Mouse (Mus musculus) bone marrow, adult 2 months (tissue): ENCODE measurements around the gene Hba-x. TPM values are rescaled to one million over a fixed set of nuclear protein-coding genes. Genes with fewer than 3 reads are reported as not detected.
"Not testable (repeated sequence)": the region's sequence is repeated elsewhere in the genome, so short reads cannot be mapped to it uniquely, and the experiment has no call there.

ENCODE experiments used
- H3K27ac ChIP-seq: fragments of 200-500 bp; 2 replicates; pipeline ENCODE4 v1.5.1; 2012; ENCODE audit warnings: low read depth, mild to moderate bottlenecking, control low read depth, inconsistent platforms, low read length; ENCODE audit not compliant: control insufficient read depth, poor library complexity, insufficient read depth
- H3K4me1 ChIP-seq: fragments of 200-500 bp; 2 replicates; pipeline ENCODE4 v1.6.1; 2011; ENCODE audit warnings: low read length; ENCODE audit not compliant: control insufficient read depth, insufficient read depth
- H3K4me3 ChIP-seq: fragments of 200-500 bp; replicated peaks from 2 replicates; pipeline ENCODE3; 2011; ENCODE audit warnings: mild to moderate bottlenecking, low read depth, low read length, control low read depth; ENCODE audit not compliant: control insufficient read depth
- CTCF ChIP-seq: fragments of 200-500 bp; IDR thresholded peaks from 2 replicates; pipeline ENCODE4 v1.5.1; 2011; ENCODE audit warnings: low read length, control low read depth; ENCODE audit not compliant: control insufficient read depth, insufficient read depth
- POLR2A ChIP-seq: fragments of 200-500 bp; IDR thresholded peaks from 2 replicates; pipeline ENCODE4 v1.6.1; 2011; ENCODE audit warnings: low read depth, mild to moderate bottlenecking, control low read depth, low read length, borderline replicate concordance; ENCODE audit not compliant: control insufficient read depth
- WGBS: fragments of 180-500 bp; shearing (Covaris S2); methylation state at CpG from one replicate; pipeline ENCODE4 v1.1.7; 2018; 5-methylcytosine and 5-hydroxymethylcytosine counted together
- polyA plus RNA-seq: library from polyadenylated mRNA; stranded (reverse); fragments of >200 nt; gene quantifications from 2 replicates; pipeline ENCODE4 v1.2.4, GENCODE M21; 2011; ENCODE audit warnings: low replicate concordance; ENCODE audit not compliant: missing spikeins, insufficient read depth, insufficient read length

Hba-x gene
- polyA plus RNA-seq, 1 experiment: 2.6 TPM

DNA sequence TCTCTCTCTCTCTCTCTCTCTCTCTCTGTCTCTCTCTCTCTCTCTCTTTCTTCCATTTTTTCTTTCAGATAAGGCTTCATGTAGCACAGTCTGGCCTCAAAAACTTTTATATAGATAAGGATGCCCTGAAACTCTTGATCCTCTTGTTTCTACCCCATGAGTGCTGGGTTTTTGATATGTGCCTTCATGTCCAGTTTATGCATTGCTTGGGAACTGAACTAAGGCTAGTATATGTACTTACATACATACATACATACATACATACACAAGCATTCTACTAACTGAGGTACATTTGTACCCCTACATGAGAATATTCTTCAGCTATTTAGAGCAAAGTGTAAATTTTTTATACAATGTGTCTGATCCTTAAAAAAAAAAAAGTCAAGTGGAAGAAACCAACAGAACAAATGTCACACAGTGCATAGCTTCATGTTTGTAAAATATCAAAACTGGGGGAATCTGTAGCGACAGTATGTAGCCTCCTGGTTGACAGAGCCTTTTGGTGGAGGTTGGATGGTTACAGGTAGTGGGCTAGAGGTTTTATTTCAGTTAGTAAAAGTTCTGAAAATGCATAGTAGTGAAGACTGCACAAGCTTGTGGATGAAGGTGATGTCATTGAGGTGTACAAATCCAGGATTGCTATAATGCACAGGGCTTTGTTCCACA lies 21.8 kb downstream of the Hba-x start:
- peaks cover 3% of the 10 kb centered on the region; the same call in 1 of the 2 replicates for H3K4me1 ChIP-seq
- TF ChIP-seq POLR2A (no peak), CTCF (no peak)
- WGBS: 93% methylated on average over 1 of the region's 1 CpGs
- no peak overlapping the region; the same call in 1 of the 2 replicates for H3K27ac ChIP-seq
- peak overlapping the region; percentile 39 for H3K4me3 ChIP-seq

DNA sequence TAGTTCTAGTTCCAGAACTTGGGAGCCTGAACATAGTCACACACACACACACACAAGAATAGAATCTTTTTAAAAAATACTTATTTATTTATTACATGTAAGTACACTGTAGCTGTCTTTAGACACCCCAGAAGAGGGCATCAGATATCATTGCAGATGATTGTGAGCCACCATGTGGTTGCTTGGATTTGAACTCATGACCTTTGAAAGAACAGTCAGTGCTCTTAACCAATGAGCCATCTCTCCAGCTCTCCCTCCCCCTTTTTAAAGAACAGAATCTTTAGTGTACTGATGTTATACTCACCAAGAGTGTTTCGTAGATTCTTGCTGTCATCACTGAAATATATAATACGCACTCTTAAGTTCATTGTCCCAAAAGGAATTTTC lies 22.3 kb downstream of the Hba-x start:
- no peak overlapping the region for H3K4me3 ChIP-seq
- H3K4me1 ChIP-seq: peaks cover 3% of the 10 kb centered on the region; the same call in 1 of the 2 replicates
- H3K27ac ChIP-seq: no peak overlapping the region; the same call in 1 of the 2 replicates
- WGBS: 97% methylated on average over 2 of the region's 2 CpGs
- TF ChIP-seq CTCF (no peak), POLR2A (no peak)

DNA sequence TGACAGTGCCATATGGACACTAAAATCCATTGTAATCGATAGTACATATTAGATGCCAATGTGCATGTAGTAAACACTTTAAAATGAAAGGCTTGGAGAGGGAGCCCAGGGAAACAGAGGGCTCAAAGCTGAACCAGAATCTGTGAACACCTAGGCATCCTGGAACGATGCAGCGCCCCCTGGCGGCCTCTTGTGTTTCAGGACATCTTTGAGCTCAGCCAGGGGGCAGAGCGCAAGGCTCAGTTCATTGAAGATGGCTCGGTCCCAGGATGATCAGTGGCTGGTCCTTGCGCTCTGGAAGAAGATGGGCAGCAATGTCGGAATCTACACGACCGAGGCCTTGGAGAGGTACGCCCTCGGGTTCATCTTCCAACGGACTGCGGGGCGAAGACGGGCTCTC lies 23.7 kb downstream of the Hba-x start, which contains the start of gene Hbq1a:
TSS of gene Hbq1a (plus strand) at position 205 of the 400 bp plus-strand sequence.
- 9% methylated on average over 16 of the region's 16 CpGs for WGBS
- peak; percentile 56 for TF ChIP-seq CTCF
- H3K27ac ChIP-seq: 0 out of 2 replicates have a peak within 1 kb of the TSS, but pooled peaks have one; percentile 24
- H3K4me3 ChIP-seq: peak within 1 kb of the TSS; percentile 45
- H3K4me1 ChIP-seq: not testable (repeated sequence)

DNA sequence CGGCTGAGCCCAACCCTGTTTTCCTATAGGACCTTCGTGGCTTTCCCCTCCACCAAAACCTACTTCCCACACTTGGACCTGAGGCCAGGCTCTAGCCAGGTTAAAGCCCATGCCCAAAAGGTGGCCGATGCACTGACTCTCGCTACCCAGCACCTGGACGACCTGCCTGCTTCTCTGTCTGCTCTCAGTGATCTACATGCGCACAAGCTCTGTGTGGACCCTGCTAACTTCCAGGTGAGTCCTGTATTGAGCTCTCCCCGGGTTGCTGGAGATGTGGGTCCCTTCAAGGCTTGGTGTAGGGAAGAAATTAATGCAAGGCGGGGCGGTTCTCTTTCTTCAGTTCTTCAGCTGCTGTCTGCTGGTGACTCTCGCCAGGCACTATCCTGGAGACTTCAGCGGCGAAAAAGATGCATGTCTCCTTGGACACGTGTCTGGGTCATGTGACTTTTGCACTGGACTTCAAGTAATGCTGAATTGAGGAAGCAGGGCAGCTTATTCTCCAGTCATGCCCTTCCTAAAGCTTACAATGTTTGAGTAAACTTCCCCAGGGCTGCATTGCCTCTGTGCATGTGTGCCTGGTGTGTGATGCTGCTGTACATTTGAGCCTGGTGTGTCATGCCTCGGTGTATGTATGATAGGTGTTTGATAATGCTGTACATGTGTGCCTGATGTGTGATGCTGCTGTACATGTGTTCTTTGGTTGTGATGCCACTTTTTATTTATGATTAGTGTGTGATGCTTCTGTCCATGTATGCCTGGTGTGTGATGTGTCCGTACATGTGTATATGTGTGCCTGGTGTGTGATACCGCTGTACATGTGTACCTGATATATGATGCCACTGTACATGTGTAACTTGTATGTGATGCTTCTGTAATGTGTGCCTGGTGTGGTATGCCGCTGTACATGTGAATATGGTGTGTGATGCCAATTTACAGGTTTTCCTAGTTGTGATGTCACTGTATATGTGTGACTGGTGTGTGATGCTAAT lies 24.4 kb downstream of the Hba-x start:
- 43% methylated on average over 14 of the region's 17 CpGs for WGBS
- Histone ChIP-seq H3K4me3 (peak overlapping the region; percentile 45), H3K4me1 (peaks cover 1% of the 10 kb centered on the region; the same call in 1 of the 2 replicates), H3K27ac (0 out of 2 replicates have a peak overlapping the region, but pooled peaks have one; percentile 24)
- TF ChIP-seq POLR2A (no peak), CTCF (no peak)

DNA sequence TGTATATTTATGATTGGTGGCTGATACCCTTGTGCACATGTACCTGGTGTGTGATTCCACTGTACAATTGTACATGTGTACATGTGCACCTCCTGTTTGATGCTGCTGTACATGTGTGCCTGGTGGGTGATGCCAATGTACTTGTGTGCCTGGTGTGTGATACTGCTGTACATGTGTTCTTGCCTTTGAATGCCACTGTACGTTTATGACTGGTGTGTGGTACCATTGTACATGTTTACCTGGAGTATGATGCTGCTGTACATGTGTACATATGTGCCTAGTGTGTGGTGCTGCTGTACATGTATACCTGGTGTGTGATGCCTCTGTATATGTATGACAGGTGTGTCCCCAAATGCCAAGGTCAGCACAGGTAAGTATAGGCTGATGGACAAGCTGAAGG lies 25.3 kb downstream of the Hba-x start:
- Histone ChIP-seq H3K4me3 (peak overlapping the region; percentile 13), H3K4me1 (peaks cover 1% of the 10 kb centered on the region; the same call in 1 of the 2 replicates), H3K27ac (no peak overlapping the region)
- 74% methylated on average over 1 of the region's 1 CpGs for WGBS
- TF ChIP-seq POLR2A (no peak), CTCF (no peak)

GRCm38 (mm10) chr11:32302824-32303419 lies 26.7 kb downstream of the Hba-x start:
- WGBS: 40% methylated on average over 2 of the region's 2 CpGs

DNA sequence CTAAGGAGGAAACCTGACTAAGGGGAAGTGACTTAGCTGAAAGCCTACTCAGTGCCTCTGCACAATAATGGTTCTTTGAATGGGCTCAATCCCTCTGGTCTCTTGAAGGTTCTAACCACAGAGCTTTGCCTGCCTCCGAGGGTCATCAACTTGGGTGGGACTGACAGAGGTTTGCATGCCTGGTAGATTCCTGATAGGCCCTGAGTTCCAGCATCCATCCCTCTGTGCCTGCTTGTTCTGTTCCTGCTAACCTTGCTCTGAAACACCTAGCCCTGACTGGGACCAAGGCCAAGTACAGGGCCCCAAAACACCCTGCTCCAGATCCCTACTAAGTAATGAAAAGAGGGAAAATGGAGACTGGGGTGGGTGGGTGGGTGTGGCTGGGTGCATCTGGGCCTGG lies 27.3 kb downstream of the Hba-x start:
- TF ChIP-seq POLR2A: no peak
- TF ChIP-seq CTCF: no peak
- no peak overlapping the region for H3K4me3 ChIP-seq
- 55% methylated on average over 1 of the region's 1 CpGs for WGBS
- H3K27ac ChIP-seq: no peak overlapping the region
- peaks cover 1% of the 10 kb centered on the region; the same call in 1 of the 2 replicates for H3K4me1 ChIP-seq

More at GRCm38 (mm10) chr11:32302824-32303419, 26.7 kb downstream of the Hba-x start:
- no peak for TF ChIP-seq POLR2A
- no peak for TF ChIP-seq CTCF
- Histone ChIP-seq H3K4me3 (no peak overlapping the region), H3K4me1 (peaks cover 1% of the 10 kb centered on the region; the same call in 1 of the 2 replicates), H3K27ac (no peak overlapping the region)

DNA sequence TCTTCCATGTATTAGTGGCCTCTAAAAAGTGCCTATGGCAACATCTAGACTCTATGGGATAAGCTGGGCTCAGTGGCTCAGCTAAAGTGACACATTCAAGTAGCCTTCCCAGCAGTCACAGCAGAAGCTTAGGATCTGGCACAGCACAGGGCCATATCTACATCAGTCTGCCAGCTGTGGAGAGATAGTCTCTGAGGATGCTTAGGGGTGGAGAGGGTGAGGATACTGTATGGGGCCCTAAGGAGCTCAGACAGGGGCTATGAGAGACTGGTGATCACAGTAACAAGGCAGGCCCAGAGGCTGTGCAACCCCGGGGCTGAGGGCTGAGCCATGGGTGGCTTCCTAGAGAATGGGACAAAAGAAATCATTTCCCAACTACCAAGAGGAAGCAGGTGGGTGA lies 30.8 kb downstream of the Hba-x start:
- Histone ChIP-seq H3K27ac (no peak overlapping the region), H3K4me3 (no peak overlapping the region), H3K4me1 (no peaks in the 10 kb centered on the region)
- WGBS: 57% methylated on average over 1 of the region's 1 CpGs
- no peak for TF ChIP-seq CTCF
- no peak for TF ChIP-seq POLR2A
